Mouse (Mus musculus): Measurements from ENCODE around the gene Mcm10.

- TF ChIP-seq ZC3H11A (IDR thresholded peaks at IDR 0.05; ENCODE audit: low read depth, low read length): no peak
- no peak for TF ChIP-seq NELFE (IDR thresholded peaks at IDR 0.05; ENCODE audit: low read depth, low read length)
- TF ChIP-seq KAT2A (IDR thresholded peaks at IDR 0.05; ENCODE audit: insufficient replicate concordance, low read length): no peak
- no peak for TF ChIP-seq CTCF (conservative IDR thresholded peaks at IDR 0.05 in 1 of 2, IDR thresholded peaks at IDR 0.05 in 1 of 2; ENCODE audit: low read depth in 2 of 2, low read length in 2 of 2)
- no peak for TF ChIP-seq EP300 (IDR thresholded peaks at IDR 0.05; ENCODE audit: low read length)
- no peak for TF ChIP-seq CHD2 (IDR thresholded peaks at IDR 0.05; ENCODE audit: low read length)
- TF ChIP-seq ELF1 (IDR thresholded peaks at IDR 0.05; ENCODE audit: low read depth, low read length): no peak
- no peak for TF ChIP-seq POLR2A (IDR thresholded peaks at IDR 0.05; ENCODE audit: low read depth, low read length)
- TF ChIP-seq MXI1 (IDR thresholded peaks at IDR 0.05; ENCODE audit: low read depth, low read length): no peak
These were observed 21.2 kb upstream of the Mcm10 start for GRCm38 (mm10) chr2:5033546-5034420.
